Comparison of ENCODE assay signal across 7 mouse cellular contexts in genomic region chr10:24317126-24317836, GRCm38 (mm10).
DNase-seq lines count a peak whose midpoint lies in the region; ATAC-seq and TF ChIP-seq lines count a peak whose summit lies in the region.

No protein-coding gene starts in this region.

- ATAC-seq in kidney, embryonic 16.5 days (ENCODE audit: low FRiP score, low TSS enrichment): peak; percentile 85

- peak; percentile 7 for DNase-seq in ZHBTc4 (ENCODE audit: low read depth, low spot score)
- peak; percentile 79 for DNase-seq in adrenal gland, postnatal 14 days
- DNase-seq in gastrocnemius, adult 8-10 months (ENCODE audit: low spot score in 2 of 2): peak; percentile 23 to 59
- peak; percentile 40 for DNase-seq in lung, adult 2 months
- DNase-seq in right cerebral cortex, adult 2 months (ENCODE audit: low spot score in 2 of 2): peak; percentile 11 to 33
- no peak for DNase-seq in spleen, postnatal 4 days (ENCODE audit: low spot score in 2 of 2)

- no peaks in the 10 kb centered on the region for H3K27me3 ChIP-seq in kidney, embryonic 16.5 days (ENCODE audit: insufficient read depth, low read length)

- no peaks in the 10 kb centered on the region for H3K36me3 ChIP-seq in kidney, embryonic 16.5 days (ENCODE audit: insufficient read depth, low read length)

- 46% methylated on average over 19 of the region's 19 CpGs for WGBS in kidney, embryonic 16.5 days
- WGBS in lung, adult 2 months: 32% methylated on average over 19 of the region's 19 CpGs

- no peaks in the 10 kb centered on the region for H3K9me3 ChIP-seq in kidney, embryonic 16.5 days (ENCODE audit: low read length)

- no peak for TF ChIP-seq CTCF in lung, adult 2 months (IDR thresholded peaks at IDR 0.05; ENCODE audit: insufficient read depth, low read length)

- no peak overlapping the region for H3K4me3 ChIP-seq in kidney, embryonic 16.5 days (ENCODE audit: low read length)
- H3K4me3 ChIP-seq in lung, adult 2 months (replicated peaks; ENCODE audit: extremely low read depth, low read depth, low read length): no peak overlapping the region

- TF ChIP-seq POLR2A in lung, adult 2 months (IDR thresholded peaks at IDR 0.05; ENCODE audit: borderline replicate concordance, extremely low read depth, low read depth, low read length): no peak

- H3K9ac ChIP-seq in kidney, embryonic 16.5 days (replicated peaks; ENCODE audit: low read length): no peak overlapping the region

- H3K4me2 ChIP-seq in kidney, embryonic 16.5 days (replicated peaks; ENCODE audit: low read depth, low read length): no peak overlapping the region

- no peak overlapping the region for H3K27ac ChIP-seq in kidney, embryonic 16.5 days (ENCODE audit: low read length)

- peaks cover 6% of the 10 kb centered on the region; the same call in 1 of the 2 replicates for H3K4me1 ChIP-seq in kidney, embryonic 16.5 days (ENCODE audit: insufficient read depth, low read length)
- no peaks in the 10 kb centered on the region; the same call in none of the 2 replicates for H3K4me1 ChIP-seq in lung, adult 2 months (ENCODE audit: control insufficient read depth, insufficient read depth, low read length)

Comparison
In these comparisons a context has a peak if more than half of its experiments do, and no peak if none do; other contexts are left out.
1. DNase-seq: peak in ZHBTc4 (single experiment), adrenal gland, postnatal 14 days (single experiment), gastrocnemius, adult 8-10 months (2 of 2), lung, adult 2 months (single experiment) and right cerebral cortex, adult 2 months (2 of 2); none in spleen, postnatal 4 days (0 of 2).